Mouse (Mus musculus) gastrocnemius, adult 2 months (tissue): ENCODE results near the gene Tbc1d16. TPM values are rescaled to one million over a fixed set of nuclear protein-coding genes. Genes with fewer than 3 reads are reported as not detected.
A peak's percentile ranks its signal among the peaks of the same experiment; 100 is the strongest.

Experiments
- DNase-seq: peaks from one replicate; pipeline ENCODE4 v3.0.0; 2022
- H3K27ac ChIP-seq: fragments of 200-600 bp; 2 replicates; pipeline ENCODE4 v1.8.1; 2022; ENCODE audit warnings: mild to moderate bottlenecking
- H3K4me3 ChIP-seq: fragments of 200-600 bp; 2 replicates; pipeline ENCODE4 v1.8.1; 2022; ENCODE audit warnings: mild to moderate bottlenecking, moderate library complexity
- CTCF ChIP-seq: fragments of 200-600 bp; IDR thresholded peaks from 2 replicates; pipeline ENCODE4 v1.8.1; 2022; ENCODE audit warnings: antibody characterized with exemption, mild to moderate bottlenecking, moderate library complexity
- intact Hi-C: fragments of 180-260 bp; cut with DNase I; formaldehyde crosslinking; loops from one replicate; pipeline ENCODE4 v1.15.1; 2025
- total RNA-seq, 2 experiments: library from RNA; stranded (reverse); gene quantifications; 2 replicates each; pipeline ENCODE4 v1.2.3; 2021

Gene Tbc1d16
- total RNA-seq, 2 experiments from 2014 or later = 30.7 to 36.6 TPM

DNA sequence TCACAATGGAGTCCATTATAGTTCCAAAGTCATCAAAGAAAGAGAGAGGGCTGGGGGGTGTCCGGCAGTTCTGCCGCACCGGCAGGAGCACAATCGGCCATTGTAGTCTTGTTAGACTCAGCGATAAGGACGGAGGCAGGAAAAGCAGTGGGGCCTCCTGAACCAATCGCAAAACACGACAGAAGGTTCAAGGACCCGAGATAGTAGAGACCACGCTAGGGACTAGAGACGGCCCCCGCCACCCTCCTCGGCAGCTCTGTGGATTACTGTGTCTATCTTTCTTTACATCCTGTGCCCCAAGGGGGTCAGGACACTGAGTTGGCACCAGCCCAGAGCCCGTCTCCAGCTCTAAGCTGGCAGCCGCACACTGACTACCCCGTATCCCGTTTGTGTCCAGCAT is 93.7 kb downstream of the Tbc1d16 start:
- Histone ChIP-seq H3K27ac (no peak overlapping the region; the same call in 1 of the 2 replicates), H3K4me3 (no peak overlapping the region)
- intact Hi-C loops = no loop called here
- TF ChIP-seq CTCF = no peak
- DNase-seq = no peak

DNA sequence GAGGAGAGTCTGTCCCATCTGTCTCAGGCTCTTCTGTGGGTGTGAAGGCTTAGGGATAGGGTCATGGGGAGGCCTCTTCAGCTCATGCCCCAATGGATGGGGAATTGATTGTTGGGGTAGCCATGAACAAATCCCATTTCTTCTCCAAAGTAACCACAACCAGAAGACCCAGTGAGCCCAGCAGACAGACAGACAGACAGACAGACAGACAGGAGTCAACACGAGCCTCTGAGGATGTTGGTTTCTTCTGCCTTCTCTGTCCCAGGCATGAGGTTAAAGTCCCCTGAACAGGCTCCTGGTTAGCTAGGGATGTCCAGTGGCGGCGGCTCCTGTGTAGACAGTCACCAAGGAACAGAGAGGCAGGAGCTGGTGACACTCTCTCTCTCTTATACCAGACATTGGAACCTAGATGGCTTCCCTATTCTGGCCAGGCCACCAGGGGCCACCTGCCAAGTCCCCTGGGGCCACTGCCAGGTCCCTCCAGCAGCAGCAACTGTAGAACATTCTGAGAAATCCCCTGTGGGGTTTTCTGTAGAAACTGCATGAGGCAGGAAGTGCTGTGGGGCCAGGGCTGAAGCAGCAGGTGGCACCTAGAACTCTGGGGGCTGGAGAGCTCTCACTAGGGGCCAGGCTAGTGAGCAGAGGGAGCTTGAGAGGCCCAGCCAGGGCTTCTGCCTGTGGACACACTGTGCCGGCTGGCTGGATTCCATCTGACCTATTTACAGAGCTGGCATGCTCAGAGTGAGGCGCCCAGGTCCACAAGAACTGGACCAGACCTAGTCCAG is 94.7 kb downstream of the Tbc1d16 start:
- 0 out of 2 replicates have a peak, but pooled peaks have one; percentile 1 for TF ChIP-seq CTCF
- Histone ChIP-seq H3K27ac (peak overlapping the region; percentile 82), H3K4me3 (no peak overlapping the region)
- intact Hi-C loops = no loop called here
- DNase-seq = peak; percentile 90

DNA sequence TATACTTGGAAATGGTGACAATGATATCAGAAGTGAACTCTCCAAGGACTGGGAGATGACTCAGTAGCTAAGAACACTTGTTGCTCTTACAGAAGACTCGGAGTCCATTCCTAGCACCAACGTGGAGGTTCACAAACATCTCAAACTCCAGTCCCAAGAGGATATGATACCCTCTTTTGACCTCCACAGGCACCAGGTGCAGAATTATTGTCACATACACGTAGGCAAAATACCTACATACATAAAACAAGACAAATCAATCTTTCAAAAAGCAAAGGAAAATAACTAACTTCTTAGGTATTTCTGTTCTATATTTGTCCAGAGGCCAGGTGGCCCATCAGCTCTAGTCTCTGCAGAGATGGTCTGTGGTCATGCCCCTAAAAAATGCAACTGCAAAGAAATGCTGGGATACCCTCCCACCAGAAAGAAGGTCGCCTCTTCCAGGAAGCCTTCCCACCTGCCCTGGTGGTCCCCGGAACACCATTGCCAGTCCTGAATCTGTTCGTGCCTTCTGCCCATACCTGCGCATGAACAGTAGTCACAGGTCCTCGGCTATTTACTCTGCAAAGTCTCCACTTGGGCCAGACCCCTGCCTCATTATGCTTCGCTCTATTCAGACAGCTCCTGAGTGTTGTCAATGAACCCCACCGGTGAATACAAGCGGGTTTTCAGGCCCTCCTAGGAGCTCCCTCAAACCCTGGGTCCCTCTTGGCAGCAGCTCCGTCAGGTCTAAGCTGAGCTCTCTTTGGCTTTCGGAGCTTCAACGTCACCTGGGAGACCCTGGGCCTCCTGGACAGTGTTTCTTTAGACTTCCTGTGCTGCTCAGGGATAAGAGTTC is 95.9 kb downstream of the Tbc1d16 start:
- intact Hi-C loops = no loop called here
- TF ChIP-seq CTCF = no peak
- H3K27ac ChIP-seq = no peak overlapping the region
- no peak for DNase-seq
- H3K4me3 ChIP-seq = no peak overlapping the region

DNA sequence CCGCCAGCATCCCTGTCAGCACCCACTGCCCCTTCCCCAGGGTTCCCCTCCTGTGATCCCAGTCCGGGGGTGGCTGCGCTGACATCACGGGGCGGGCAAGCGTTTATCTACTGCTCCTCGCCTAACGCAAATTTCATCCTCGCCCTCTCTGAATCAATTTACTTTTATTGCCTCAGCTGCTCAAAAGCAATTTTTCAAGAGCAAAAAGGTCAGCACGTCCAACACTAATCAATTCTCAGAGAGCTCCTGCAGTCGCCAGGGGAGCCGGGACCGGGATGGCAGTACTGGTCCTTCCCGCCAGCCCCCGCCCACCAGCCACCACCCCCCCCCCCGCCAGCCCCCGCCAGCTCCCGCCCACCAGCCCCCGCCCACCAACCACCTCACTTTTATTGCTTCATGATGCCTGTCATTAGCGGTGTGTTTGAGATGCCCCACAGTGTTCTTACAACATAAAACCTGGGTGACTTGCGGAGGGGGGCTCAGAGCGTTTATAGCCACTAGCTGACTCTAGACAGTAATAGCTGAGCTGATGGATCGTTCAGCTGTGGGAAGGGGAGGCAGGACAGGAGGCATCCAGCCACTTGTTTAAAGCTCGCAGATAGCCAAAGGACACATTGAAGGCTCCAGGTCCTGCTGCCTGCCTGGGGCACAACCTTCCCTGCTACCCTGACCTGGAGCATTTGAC is 98.1 kb downstream of the Tbc1d16 start:
- Histone ChIP-seq H3K27ac (no peak overlapping the region), H3K4me3 (no peak overlapping the region)
- no peak for DNase-seq
- no peak for TF ChIP-seq CTCF
- intact Hi-C loops = no loop called here

DNA sequence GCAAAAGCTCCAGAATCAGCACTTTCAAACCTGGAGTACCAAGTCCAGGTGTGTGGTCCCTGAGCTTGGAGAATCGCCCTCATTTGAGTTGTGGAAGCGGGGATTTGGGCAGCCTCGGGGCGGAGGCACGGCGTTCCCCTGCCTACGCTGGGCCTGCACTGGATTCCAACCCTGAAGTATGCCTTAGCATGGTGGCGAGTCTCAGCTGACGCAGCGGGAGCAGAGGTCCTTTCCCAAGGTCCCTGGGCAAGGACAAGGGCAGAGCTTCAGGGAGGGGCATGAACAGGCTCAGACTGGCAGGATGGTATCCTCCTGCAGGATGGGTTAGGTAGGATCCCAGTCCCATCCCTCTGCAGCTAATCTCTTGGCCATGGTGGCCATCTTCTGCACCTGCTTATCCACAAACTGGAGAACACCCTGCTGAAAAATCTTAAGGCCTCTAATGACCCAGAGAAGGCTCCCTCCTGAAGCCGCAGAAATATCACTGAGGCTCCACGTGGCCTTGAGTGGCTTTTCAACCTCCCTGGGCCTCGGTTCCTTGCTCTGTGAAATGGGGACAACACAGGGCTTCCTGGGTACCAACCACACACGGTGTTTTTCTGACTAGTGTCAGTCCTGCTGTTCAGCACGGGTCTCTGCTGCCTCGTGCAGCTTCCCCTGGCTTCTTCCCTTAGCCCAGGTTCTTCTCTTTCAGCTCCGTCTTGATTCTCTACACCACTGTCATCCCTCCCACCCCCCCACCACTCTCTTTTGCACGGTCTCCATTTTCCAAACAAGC is 98.8 kb downstream of the Tbc1d16 start:
- H3K4me3 ChIP-seq = no peak overlapping the region
- TF ChIP-seq CTCF = no peak
- no peak for DNase-seq
- H3K27ac ChIP-seq = no peak overlapping the region
- intact Hi-C loops = loop anchor here (5.0 kb wide), 2 partner anchors 58 to 87 kb away; partner anchors contain the start of gene Cbx8

DNA sequence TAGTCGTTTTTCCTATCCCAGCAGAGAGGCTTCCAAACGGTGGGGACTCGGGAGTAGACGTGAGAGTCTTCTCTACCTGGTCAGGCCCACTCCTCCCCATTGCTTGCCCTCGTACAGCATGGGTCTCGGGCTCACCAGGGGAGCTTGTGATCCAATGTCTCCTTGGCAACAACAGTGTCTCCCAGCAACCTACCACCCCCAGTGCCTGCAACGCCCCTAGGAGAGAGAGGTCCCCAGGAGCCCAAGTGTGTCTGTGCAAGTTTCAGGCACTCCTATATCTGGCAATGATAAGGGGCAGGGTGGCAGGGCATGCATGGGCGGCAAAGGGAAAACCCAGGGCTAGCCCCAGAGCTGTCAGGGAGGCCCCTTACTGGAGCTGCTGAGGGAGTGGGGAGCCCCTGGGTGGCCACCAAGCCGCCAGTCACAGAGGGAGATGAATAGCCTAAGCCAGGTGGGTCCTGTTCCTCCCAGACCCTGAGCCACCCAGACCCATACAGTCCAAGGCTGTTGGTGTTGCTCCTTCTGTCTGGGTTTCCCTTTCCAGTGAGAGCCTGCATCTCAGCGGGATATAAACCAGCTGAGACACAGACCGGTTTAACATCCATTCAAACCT is 99.5 kb downstream of the Tbc1d16 start:
- Histone ChIP-seq H3K27ac (no peak overlapping the region), H3K4me3 (no peak overlapping the region)
- no peak for DNase-seq
- intact Hi-C loops = loop anchor here (5.0 kb wide), 2 partner anchors 59 to 86 kb away; partner anchors contain the start of gene Cbx8
- no peak for TF ChIP-seq CTCF

DNA sequence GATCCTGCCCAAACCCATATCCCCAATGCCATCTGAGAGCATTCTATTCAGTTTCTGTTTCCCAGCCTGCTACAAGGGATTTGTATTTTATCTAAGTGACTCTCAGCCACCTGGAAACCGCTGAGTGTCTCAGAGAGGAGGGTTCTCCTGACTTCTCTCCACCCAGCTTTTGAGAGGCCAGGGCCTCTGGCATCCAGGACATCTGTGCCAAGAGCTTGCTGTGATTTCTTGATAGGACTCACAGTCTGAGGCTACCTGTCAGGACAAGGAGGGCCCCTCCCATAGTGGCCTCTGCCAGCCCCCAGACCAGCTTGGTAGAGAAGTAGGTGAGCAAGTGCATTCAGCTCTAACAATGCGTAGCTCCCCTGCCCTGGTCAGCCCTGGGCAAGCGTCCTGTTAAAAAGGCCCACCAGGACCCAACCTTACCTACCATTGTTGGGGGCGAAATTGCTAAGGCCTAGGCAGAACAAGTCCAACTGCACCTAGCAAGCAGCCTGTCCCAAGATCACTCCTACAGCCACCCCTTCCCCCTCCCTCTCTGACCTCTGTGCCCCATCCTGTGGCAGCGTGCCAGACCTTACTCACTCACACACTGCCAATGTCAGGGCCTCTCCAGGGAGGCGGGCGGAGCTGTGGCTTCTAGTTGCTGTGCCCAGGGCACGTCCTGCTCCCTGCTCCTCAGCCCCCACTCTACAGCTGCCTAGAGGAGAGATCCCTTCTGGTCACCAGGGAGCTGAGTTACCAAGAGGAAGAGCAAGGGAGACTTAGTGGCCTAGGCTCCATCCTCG is 100.4 kb downstream of the Tbc1d16 start:
- Histone ChIP-seq H3K4me3 (no peak overlapping the region), H3K27ac (peak overlapping the region; percentile 94)
- peak; percentile 89 for DNase-seq
- TF ChIP-seq CTCF = no peak
- intact Hi-C loops = loop anchor here (5.0 kb wide), 2 partner anchors 59 to 86 kb away; partner anchors contain the start of gene Cbx8

DNA sequence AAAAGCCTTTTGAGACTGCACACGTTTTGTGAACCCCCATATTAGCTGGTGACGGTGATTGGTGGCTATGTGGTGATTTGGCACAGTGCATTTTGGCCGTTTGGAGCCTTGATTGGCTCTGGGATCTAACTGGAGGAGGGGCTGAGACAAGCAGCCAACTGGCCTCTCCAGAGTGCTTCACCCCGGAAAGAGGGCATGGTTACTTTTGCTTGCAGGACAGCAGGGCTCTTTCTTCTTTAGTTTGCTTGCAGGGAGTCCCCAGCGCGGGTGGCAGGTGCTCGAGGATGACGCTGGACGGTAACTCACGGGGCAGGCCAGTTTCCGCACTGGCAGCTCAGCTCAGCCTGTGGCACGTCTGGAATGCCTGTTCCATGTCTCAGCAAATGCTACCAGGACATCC is 101.2 kb downstream of the Tbc1d16 start:
- TF ChIP-seq CTCF = no peak
- peak; percentile 51 for DNase-seq
- intact Hi-C loops = loop anchor here (5.0 kb wide), 2 partner anchors 60 to 85 kb away; partner anchors contain the start of gene Cbx8
- Histone ChIP-seq H3K27ac (peak overlapping the region; percentile 94), H3K4me3 (no peak overlapping the region)

DNA sequence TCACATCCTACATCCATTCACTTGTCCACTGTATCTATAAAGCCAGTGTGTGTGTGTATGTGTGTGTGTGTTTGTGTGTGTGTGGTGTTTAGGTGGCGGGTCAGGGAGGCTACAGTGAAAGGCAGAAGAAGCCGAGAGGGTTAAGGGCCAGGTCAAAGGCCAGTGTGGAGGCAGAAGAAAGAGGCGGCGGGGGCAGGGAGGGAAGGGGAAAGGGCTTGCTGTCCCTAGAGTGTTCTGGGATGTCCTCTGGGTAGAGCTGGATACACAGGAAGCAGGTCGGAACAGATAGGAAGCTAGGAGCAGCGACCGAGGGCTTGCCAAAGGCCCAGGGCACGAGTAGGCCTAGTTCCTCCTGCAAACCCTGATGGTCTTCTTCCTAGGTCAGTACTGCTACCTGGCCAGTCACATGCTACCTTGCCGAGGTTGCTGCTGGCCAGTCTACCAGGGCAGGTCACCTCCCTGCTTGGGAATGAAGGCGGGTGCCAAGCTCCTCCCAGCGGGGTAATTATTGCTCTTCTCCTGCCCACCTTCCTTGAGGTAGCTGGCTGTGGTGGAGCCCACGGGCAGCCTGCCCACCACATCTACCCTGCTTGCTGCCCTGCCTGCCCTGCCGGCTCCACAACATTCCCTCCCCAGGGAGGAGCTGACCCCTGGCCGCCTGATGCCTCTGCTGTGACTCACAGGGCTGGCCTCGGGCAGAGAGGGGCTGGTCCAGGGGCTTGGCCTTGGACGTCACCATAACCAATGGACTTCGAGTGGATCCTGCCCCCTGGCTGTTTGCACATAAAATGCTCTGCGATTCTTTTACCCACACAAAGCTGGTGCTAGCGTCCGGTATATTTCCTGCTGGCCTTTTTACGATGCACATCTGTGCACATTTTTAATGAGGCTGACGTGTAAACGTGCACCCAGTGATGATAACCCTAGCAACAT is 102.1 kb downstream of the Tbc1d16 start:
- H3K4me3 ChIP-seq = peak overlapping the region; percentile 54
- peak; percentile 90 for DNase-seq
- H3K27ac ChIP-seq = peak overlapping the region; percentile 94
- TF ChIP-seq CTCF = peak; percentile 64
- intact Hi-C loops = loop anchor here (5.0 kb wide), 2 partner anchors 61 to 84 kb away; partner anchors contain the start of gene Cbx8

DNA sequence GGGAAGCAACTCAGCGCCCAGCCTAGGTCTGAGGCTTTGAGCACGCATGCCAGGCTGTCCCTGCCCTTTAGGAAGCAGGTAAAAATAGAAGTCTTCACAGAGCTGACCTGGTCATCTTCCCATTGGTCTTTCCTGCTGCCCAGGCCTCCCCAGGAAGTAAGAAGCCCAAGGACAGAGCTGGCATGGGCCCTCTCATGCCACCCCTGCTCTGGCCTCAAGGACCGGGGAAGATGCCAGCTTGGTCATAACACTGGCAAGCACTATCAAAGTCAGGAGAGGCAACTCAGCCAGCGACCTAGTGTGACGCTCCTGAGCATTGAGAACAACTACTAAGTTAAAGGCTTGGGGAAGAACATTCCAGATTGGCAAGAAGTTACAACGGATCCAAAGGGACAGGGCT is 103.8 kb downstream of the Tbc1d16 start:
- H3K4me3 ChIP-seq = no peak overlapping the region
- DNase-seq = peak; percentile 92
- peak; percentile 12; the same call in 1 of the 2 replicates for TF ChIP-seq CTCF
- peak overlapping the region; percentile 94 for H3K27ac ChIP-seq
- intact Hi-C loops = loop anchor here (5.0 kb wide), 1 partner anchor 37 kb away; the partner anchor contains the start of gene Cbx4
